Mouse (Mus musculus): Measurements from ENCODE around the gene Mical3.
"Not testable (repeated sequence)": the region's sequence is repeated elsewhere in the genome, so short reads cannot be mapped to it uniquely, and the experiment has no call there.

Mical3 gene

DNA sequence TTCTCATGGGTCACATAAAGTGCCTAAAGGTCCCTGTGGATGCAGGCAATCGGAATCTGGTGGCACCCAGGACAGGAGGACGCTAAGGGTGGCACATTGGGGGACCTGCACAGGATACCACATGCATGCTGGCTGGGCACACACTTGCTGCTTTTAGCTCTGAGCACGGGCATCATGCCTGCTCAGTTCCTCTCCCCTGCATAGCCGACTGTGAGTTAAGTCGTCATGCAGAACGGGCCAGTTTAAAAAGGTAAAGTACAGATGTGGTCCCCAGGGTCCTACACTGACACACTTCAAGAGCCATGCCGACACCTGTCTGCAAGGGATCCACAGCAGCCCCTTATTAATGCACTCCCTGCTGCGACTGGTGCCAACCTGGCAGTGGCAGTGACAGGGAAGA is 176.6 kb downstream of the Mical3 start:
- no peak for DNase-seq

DNA sequence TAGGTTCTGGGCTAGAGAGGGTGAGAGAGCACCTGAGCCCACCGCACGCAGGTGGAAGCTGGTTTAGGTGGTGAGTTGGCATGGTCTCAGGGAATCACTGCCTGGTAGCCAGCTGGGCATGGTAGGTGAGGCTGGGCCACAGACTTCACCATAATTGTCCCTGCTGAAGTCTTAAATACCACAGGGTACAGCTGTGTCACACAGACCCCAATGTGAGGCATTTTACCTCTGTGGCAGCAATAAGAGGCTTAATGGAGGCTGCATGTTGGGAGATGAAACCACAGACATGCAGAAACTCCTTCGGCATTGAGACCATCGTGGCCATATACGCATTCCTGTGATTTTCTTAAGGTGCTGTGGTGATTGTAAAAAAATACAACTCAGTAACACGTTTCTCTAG is 178.3 kb downstream of the Mical3 start:
- DNase-seq: no peak

DNA sequence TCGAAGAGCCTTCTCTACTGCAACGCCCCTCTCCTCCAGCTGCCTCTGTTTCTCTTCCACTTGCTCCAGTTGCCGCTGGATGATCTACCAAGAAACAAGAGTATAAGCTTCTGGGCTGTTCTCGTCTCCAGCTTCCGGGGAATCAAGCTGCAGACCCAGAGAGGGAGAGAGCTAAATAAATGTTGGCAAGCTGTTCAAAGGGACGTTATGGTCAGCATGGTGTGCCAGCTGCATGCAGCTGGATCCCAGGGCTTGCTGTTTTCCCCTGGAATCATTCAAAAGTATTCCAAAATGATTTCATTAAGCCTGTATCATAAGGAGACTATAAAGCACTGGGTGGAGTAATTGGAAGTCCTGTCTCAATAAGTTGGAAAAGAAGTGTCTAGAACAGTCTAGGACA is 179.5 kb downstream of the Mical3 start:
- DNase-seq: no peak

DNA sequence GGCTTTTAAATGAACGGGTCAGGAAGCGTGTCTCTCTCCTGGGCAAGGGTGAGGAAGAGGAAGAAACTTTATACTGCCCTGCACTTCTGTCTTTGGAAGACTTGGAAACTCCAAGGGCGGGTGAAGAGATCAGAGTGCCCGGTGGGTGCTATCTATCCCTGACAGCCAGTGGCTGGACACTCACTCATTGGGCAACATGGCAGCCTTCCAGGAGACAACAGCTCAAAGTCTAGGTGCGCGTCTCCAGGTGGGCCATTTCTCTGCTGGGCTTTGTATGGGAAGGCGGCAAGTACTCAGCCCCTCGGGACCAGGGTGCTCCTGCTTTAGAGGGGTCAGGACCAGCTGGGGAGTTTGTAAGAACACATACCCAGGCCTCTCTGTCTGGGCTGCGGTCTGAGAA is 185.3 kb downstream of the Mical3 start:
- peak; percentile 40 to 58 for DNase-seq

DNA sequence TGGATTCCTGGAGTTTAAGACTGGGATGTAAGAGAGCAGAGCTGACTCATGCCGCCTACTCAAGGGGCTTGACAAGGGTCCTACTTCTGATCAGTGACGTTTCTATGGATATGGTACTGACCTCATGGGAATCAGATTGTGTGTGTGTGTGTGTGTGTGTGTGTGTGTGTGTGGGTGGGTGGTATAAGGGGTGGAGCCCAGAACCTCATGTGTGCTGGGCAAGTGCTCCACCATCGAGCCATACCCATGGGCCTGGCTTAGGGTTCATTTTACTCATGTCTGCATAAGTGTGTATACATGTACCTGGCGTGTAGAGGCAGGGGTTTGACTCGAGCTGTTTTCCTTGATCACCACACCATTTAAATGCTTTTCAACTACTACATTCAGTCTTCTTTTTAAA is 186.8 kb downstream of the Mical3 start:
- no peak for DNase-seq

DNA sequence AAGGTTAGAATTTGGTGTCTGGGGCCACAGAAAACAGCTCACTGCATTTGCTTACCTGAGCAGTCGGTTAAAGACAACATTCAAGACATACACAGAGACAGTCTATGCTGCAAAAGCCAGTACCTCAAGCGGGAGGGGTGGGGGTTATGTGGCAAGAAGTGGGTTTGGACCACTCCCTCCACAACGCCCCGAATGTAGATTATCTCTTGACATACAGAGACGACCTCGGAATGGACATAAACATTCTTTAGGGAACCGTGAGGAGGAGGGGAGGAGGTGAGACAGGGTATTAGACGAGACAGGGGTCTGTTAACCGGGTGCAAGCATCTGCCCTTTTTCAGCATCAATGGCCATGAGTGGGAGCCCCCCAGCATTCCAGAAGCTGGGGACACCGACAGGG is 187.2 kb downstream of the Mical3 start:
- no peak for DNase-seq

DNA sequence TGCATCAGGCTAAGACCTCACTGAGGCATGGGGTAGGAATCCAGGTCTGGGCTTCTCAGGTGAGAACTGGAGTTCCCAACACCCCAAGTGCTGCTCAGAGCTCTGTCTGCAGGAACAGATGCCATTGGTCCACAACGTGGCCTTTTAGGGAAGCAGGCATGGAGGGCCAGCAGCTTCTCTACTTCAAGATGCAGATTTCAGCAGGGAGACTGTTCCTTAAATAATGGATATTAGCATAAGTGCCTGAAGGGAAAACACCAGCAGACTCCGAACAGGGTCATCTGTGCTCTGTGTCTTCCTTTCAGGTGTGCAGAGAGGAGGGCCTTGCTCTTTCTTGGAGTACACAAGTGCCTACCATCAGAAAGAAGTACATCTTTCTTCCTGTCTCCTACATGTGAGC is 187.7 kb downstream of the Mical3 start:
- DNase-seq: no peak

DNA sequence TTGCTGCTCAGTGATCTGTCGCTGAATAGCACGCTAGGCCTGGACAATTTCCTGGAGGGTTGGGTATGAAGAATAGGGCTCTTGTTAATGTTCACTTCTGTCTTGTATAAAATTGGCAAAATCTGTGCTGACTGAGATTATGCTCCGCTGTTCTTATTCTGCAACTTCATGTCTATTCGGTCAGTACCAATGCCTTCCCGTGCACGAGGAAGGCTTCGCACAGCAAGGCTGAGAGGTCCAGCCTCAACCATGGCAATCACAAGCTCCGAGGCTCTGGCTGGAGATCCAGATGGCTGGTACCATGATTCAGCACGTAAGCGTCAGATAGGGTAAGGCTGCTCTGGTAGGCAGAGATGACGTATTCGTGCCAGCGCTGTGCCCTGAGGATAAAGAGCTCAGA is 189.2 kb downstream of the Mical3 start:
- DNase-seq: peak; percentile 62 to 69

DNA sequence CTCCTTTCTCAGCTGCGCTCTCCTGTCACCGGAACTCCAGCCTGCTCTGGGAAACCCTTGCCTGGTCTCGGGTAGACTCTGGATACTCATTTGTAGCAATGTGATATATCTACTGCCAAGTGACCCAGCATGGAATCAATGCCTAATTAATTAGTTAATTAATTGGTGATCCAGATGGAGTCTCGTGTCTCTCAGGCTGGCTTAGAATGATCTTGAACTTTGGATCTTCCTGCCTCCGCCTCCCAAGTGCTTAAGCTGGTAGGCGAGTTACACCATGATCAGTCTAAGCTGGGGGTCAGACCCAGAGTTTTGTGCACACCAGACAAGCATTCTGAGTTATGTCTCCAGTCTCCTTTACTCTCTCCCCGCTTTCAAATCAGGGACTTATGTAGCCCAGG is 189.7 kb downstream of the Mical3 start:
- peak; percentile 76 to 80 for DNase-seq

DNA sequence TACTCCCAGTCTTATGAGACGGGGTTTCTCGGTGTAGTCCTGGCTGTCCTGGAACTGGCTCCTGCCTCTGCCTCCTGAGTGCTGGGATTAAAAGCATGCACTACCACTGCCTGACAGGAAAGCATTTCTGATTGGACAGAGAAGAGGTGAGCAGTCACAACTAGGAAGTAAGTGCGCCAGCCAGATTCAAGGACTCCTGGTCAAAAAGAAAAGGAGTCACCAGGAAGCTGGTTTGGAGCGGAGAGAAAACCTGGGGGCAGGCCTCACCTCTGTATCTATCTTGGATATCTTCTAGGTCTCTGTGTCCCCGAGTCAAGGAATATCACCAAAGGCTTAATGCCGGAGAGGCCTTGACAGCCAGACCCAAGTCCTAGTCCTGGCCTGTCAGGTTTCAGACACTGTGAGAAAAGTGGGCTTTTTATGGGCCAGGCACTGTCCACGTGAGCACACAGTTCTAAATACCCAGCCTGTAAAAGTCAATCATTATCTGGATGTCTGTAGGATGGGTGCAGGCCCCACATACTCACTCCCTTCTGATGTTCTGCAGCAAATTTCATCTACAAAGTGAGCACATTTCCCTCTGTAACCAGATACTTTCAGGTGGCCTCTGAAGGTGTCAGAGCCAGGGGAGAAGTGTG is 190.2 kb downstream of the Mical3 start:
- DNase-seq: peak; percentile 32 to 49

DNA sequence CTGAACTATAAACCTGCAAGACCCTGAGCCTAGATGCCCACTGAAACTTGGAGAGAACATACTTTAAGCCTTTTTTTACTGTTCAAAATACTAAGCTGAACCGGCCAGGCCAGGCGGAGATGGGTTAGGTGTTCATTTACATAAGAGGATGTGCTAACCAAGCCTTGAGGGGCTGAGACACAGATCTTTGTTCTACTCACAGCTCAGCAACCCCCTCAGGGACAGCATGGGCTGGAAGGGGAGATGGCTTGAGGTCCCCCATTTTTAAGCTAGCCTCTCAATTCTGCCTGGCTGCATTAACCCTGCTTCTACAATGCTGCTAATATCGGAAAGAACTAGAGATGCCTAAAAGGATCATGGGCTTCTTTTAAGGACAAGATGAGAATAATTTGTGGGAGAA is 191.0 kb downstream of the Mical3 start:
- DNase-seq: no peak

DNA sequence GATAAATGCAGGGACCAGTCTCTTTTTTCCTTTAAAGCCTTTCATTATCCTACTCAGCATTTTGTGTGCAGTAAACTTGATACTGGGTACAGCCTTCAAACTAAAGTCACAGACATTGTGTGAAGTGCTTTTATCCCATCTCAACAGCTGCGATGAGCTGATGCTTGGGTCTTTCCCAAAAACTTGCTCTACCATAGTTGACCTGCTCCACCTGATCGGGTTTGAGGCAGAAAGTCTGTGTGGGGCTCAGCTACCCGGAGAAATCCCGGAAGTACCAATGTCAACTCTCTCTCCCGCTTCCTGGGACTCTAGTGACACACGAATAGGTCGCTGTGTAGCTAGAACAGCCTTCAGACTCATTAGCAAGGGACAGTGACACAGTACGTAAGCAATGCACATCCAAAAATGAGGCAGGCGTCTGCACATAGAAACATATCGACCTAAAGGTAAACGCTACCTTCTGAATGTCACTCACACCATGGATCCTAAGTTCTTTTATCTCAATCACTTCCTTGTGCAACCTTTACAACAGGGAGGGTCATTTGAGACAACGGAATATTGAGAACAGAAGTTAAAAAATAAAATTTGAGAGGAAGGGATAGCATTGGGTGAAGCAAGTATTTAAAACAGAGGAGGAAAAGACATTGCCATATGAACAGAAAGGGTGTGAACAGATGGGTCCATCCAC is 191.9 kb downstream of the Mical3 start:
- DNase-seq: no peak

DNA sequence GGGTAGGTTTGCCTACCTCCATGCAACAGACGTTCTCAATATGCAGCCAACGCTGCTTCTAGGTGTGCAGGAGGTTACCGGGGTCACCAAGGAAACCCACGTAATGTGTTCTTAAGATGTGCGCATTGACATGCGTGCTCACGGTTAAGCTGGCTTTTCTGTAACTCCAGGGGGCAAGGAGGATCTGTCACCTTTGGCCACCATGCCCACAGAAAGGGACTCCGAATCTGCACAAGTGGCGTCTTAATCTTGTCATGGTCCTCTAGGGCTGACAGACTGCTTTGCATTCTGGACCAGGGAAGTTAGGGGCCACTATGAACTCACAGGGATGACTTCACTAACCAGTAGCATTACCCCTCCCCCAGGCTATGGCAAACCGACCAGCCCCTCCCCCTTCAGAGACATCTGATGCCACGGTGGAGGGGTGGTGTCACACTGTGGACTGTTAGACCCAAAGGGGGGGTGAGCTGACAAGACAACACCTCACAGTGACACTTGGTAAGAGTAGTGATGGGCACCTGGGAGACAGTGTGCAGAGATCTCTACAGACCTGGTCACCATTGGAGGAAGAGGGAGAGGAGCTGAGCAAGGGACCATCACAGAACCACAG is 192.7 kb downstream of the Mical3 start:
- no peak for DNase-seq

DNA sequence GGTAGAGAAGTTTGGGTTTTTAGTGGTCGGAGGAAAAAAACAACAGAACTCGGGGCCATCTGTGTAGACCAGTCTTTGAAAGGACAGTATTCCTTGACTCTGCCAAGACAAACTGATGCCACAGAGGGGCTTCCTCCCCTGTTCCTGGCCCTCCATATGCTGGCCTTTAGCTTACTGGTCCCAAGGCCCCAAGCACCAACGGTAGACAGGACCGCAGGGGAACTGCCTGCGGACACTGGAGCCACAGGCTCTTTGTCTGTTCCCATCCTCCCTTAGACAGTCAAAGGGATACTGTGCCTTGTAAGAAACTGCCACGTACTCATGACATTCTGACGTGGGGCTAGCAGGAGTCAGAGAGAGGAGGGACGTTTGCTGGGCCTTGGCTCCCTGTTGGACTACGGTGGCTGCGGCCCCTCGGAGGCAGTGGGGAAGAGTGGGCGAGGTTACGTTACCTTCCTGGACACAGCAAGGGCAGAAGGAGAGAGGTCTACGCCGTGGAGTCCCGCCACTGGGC is 193.6 kb downstream of the Mical3 start:
- no peak for DNase-seq

DNA sequence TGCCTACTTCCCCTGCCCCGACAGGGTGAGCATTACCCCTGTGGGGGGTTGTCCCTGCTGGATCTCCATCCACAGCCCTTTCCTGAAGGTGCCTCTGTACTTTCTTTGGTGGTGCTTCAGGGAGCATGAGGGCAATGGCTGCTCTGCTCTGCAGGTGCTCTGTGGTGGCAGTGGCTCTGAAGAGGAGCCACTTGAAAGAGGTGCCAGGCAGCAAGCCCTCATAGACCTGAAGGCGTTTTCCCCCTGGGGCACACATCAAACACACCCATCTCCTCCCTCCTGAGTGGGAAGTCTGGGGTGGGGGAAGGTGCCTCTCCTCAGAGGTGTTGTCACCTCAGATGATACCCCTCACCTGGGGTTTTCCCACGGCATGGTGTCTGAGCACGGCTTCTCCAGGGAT is 196.6 kb downstream of the Mical3 start:
- no peak for DNase-seq

DNA sequence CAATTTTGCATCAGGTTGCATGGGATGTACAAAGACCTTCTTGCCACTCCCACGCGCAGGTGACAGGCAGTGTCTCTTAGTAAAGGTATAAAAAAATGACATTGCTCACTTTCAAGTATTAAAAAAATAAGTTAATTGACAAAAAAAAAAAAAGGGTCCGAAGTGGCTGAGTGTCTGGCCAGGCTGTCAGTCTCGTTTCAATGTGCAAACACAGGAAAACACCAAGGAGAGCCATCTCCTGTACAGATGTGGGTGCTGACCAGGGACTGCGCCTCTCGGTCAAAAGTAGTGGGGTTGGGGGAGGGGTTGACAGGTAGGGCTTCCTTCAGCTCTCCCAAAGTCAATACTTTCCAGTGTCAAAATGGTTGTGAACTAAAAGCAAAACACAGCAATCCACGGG is 197.1 kb downstream of the Mical3 start:
- no peak for DNase-seq

DNA sequence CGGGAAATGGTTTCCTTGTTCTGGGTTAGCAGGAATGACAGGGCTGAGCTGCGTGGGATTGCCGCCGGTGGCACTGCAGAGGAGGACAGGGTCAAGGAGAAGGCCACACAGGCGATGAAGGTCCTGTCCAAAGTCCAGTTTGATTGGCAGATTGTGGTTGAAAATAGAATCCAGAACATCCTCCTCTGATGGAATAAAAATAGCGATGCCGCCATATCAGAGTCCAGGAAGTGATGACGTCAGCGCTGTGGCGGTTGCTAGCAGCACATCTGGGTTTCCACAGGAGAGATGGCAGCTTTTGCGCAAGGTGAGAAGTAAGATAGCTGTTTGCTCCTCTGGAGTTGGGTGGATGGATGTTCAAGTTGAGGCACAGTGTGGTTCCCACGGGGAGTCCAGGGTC is 198.2 kb downstream of the Mical3 start:
- no peak for DNase-seq

DNA sequence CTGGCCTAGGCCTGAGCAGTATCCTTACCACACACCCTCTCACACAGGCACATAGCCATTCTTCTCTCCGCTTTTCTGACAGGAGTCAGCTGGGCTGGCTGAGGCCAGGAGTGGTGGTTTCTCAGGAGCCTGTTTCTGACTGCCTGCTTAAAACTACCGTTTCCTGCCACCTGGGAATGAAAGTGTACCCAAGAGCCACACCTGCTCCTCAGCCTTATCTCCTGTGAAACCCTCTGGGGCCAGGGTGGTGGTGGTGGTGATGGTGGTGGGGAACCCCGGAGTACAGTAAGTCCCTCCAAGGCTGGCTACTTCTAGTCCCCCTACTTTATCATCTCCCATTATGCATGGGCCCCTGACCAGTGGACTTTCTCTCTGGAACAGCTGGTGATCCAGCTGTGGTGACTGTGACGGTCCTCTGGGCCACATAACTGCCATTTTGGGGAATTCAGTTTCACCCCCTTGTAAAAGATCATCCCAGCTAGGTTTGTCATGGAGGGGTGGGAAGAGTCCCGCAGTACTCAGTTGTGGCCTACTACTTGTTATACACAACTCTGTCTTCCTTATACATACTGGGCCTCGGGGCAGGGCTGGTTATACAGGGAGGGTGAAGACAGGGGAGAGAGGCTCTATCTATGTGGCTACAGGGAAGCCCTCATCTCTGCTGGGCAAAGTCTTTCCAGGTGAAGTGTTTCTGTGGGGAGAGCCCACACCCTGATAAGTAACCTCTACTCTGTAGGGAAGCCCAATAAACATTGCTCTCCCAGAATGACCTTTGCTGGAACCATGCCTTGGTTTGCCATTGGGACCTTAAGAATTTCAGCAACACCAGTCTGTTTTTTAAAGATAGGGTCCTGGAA is 200.1 kb downstream of the Mical3 start:
- DNase-seq: no peak

DNA sequence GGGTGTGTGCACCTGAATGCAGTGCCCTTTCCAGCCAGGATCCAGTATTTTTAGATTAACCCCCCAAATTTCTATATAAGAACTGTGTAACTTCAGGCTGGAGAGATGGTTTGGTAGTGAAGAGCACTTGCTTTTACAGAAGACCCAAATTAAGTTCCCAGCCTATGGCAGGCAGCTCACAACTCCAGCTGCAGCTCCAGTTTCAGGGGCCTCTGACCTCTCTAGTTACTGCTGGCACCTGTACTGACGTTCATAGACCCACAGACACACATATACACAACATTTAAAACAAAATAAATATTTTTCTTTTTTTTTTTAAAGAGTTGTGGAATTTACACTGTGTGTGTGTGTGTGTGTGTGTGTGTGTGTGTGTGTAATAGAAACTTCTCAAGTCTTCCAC is 201.4 kb downstream of the Mical3 start:
- DNase-seq: no peak

DNA sequence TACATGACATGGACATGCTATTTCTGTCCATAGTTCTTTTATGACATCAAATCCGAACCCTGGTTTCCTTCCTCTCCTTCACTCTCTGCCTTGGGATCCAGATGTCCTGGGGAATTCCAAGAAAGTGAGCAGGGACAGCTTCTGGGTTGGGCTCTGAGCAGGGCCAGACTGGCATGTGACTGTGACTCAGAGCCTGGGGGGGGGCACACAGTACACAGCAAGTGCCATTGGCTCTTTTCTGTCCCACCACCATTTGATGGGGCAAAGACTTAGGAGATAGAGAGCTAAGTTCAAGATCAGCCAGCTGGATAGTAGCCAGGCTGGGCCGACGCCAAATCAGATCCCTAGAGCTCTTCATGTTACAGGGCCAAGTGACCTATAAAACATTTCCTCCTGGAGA is 203.0 kb downstream of the Mical3 start:
- peak; percentile 78 to 81 for DNase-seq

DNA sequence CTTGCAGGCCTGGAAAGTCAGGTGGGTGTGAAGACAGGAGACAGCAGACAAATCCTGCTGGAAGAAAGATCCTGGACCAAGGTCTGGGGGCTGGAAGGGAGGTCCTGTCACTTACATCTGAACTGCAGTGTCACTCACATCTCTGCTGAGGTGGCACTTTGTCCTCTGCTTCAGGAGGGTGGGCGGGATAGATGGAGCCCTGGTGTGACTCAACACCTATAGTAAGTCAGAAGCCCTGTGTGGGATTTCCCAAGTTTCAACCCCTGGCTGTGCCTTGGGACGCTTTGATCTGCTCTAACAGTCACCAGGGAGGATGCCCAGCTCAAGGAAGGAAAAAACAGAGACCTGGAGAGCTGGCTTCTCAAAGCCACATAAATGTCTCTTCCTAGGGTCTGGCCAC is 203.9 kb downstream of the Mical3 start:
- no peak for DNase-seq

DNA sequence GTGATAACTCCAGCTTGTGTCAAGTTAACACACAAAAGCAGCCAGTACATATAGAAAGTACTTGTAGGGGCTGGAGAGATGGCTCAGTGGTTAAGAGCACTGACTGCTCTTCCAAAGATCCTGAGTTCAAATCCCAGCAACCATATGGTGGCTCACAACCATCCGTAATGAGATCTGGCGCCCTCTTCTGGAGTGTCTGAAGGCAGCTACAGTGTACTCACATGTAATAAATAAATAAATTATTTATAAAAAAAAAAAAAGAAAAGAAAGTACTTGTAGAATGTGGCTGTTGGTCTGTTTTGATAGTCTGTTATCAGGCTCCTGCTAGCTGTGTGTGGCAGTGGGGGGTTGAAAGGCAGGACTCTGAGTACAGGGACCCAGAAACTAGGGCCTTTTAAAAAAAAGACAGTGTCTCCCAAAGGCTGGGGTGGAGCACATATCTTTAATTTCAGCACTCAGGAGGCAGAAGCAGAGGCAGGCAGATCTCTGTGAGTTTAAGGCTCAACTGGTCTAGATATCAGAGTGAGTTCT is 205.9 kb downstream of the Mical3 start:
- not testable (repeated sequence) for DNase-seq

DNA sequence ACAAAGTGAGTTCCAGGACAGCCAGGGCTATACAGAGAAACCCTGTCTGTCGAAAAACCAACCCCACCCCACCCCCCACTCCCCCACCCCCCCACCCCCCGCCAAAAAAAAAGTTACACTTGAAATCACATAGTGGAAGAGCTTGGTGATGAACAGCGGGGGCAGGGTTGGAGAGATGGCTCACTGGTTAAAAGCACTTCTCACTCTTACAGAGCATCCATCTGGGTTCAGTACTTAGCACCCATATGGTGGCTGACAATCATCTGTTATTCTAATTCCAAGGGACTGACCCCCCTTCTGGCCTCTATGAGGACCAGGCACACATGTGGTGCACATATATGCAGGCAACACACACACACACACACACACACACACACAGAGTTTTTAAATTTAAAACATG is 212.8 kb downstream of the Mical3 start:
- no peak for DNase-seq

All from kidney, adult 8-10 months (tissue).